Mouse (Mus musculus) gastrocnemius, postnatal 14 days (tissue): Measurements from ENCODE around the gene 1810049J17Rik. TPM values are rescaled to one million over a fixed set of nuclear protein-coding genes. Genes with fewer than 3 reads are reported as not detected.
A peak's percentile ranks its signal among the peaks of the same experiment; 100 is the strongest.

Experiments
- DNase-seq: peaks from one replicate; pipeline ENCODE4 v3.0.0; 2021; ENCODE audit warnings: mixed read lengths
- intact Hi-C: fragments of 180-260 bp; cut with DNase I; formaldehyde crosslinking; loops from one replicate; pipeline ENCODE4 v1.15.1; 2025; ENCODE audit warnings: low total_unique reads
- total RNA-seq, 2 experiments: library from RNA; stranded (reverse); gene quantifications; 2 replicates each; pipeline ENCODE4 v1.2.3; 2021

Gene 1810049J17Rik
- total RNA-seq, 2 experiments from 2014 or later = not detected

GRCm38 (mm10) chr15:12315996-12316395, 5.7 kb downstream of the 1810049J17Rik start:
- DNase-seq = no peak
- intact Hi-C loops = no loop called here

DNA sequence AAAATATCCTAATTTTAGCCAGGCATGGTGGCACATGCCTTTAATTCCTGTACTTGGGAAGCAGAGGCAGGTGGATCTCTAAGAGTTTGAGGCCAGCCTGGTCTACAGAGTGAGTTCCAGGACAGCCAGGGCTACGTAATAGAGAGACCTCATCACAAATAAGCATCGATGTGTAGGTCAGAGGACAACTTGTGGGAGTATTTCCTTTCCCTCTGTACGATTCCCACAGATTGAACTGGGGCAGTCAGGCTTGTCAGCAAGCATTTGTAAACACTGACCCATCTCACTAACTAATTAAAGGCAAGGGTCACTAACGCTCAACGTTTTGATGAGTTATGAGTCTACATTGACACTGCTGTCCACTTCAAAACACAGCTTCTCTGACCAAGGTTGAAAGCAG, 7.1 kb downstream of the 1810049J17Rik start:
- intact Hi-C loops = no loop called here
- DNase-seq = no peak

DNA sequence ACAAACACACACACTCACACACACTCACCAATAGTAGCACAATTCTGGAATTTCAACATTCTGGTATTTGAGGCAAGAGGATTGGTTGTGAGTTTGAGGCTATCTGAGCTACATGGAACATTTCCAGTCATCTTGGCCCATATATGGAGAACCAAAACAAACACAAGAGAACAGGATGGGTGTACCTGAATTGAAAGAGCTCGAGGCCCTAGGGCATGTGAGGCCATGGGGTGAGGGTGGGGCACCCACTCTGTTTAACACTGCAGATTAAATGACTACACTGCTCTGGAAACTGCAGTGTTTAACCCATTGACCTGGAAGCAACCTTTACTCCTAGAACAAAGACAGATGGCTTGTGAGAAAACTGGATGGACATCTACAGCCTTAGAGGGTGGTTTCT, 8.4 kb downstream of the 1810049J17Rik start:
- intact Hi-C loops = no loop called here
- no peak for DNase-seq

- no peak for DNase-seq
- intact Hi-C loops = no loop called here
These were observed 10.2 kb downstream of the 1810049J17Rik start for GRCm38 (mm10) chr15:12311465-12311864.

DNA sequence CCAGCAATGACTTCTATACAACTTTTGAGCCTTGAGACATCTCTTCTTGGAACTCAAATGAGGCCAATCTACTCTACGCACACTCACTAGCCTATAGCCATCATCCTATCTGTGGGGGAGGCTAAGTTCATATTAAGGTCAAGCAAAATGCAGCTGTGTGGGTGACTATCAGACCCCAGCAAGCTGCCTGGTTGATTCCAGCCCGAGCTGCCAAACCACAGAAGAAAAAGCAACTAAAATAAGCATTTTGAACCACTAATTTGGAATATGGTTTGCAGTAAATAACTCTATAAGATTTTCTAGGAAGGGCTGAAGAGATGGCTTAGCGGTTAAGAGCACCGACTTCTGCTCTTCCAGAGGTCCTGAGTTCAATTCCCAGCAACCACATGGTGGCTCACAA, 11.0 kb downstream of the 1810049J17Rik start:
- DNase-seq = no peak
- intact Hi-C loops = no loop called here

- DNase-seq = no peak
- intact Hi-C loops = no loop called here
These were observed 13.2 kb downstream of the 1810049J17Rik start for GRCm38 (mm10) chr15:12308539-12308938.

DNA sequence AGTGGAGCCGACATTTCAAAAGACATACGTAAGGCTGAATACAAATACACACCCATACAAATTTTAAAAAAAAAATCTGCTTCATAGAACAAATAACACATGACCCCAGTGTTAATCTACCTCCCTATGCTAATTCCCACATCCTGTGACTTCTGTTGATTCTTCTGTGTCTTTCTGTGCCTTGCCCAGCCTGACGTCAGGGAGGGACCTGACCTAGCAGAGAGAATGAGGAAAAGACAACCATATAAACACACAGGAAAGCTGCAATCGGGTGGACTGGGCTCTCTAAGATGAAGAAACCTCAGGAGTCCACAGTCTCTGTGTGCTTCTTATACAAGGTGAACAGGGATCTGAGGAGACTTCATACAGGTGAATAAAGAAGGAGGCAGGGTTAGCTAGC, 14.6 kb downstream of the 1810049J17Rik start:
- DNase-seq = no peak
- intact Hi-C loops = no loop called here

DNA sequence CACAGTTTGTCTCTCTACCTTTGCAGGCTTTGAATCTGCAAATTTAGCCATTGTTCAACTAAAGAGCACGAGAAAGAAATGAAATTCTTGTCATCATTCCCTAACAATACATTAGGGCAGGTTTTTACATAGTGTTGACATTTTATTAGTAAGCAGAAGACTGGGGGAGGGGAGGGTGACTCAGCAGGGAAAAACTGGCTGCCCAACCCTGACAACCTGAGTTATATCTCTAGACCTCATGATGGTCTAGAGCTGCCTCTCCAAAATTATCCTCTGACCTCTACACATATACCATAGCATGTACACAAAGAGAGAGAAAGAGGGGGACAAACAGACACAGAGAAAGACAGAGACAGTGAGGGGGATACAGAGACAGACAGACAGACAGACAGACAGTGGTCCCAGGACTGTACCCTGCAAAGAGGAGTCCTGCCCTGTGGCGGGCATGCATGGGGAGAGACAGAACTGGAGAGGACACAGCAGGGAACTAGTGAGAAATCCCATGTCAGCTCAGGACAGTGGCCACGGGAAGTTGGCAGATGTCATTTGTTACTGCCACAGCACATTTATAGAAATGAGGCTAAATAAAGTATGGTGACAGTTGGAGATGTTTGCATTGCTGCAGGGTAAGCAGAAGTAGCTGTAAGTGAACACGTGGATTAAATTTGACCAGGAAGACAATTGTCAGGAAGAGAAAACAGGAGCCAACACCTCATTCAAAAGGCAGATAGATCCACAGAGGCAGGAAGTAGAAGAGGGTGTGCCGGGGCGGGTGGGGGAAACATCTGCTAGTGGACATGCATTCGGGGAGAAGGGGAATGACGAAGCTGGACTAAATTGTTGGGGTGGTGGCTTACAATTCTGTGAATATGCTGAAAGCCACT, 15.3 kb downstream of the 1810049J17Rik start:
- intact Hi-C loops = no loop called here
- DNase-seq = peak; percentile 21

DNA sequence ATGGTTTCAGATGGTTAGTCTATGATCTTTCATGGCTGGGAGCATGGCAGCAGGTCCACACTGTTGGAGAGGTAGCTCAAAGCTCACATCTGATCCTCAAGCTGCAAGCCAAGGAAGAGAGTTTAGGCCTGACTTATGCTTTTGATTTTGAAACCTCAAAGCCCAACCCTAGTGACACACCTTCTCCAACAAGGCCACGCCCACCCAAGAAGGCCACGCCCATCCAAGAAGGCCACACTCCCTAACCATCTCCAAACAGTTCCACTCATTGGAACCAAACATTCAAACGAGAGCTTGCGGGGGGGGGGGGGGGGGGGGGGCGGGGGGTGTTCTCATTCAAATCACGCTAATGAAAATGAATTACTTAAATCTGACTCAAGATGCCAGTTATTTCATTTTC, 19.9 kb downstream of the 1810049J17Rik start:
- intact Hi-C loops = no loop called here
- DNase-seq = no peak

GRCm38 (mm10) chr15:12298231-12298737, 23.4 kb downstream of the 1810049J17Rik start:
- intact Hi-C loops = no loop called here
- DNase-seq = no peak

DNA sequence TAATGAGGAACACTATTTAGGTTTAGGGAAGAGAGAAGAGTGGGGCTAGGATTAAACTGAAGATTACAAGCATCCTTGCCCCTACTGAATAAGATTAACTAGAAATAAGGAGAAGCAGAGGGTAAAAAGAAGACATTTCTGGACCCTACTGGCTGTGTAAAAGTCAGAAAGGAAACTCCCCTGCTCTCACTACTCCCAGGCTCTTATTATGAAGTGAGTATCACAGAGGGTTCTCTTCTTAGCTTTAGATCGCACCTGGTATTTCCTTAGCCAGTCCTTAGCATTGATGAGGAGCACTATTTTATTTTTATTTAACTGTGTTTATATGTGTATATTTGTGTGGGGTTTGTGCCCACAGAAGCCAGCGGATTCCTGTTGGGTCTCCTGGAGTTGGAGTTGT, 25.5 kb downstream of the 1810049J17Rik start:
- intact Hi-C loops = no loop called here
- DNase-seq = no peak

- intact Hi-C loops = no loop called here
- no peak for DNase-seq
These were observed 29.9 kb downstream of the 1810049J17Rik start for GRCm38 (mm10) chr15:12291757-12292156.

DNA sequence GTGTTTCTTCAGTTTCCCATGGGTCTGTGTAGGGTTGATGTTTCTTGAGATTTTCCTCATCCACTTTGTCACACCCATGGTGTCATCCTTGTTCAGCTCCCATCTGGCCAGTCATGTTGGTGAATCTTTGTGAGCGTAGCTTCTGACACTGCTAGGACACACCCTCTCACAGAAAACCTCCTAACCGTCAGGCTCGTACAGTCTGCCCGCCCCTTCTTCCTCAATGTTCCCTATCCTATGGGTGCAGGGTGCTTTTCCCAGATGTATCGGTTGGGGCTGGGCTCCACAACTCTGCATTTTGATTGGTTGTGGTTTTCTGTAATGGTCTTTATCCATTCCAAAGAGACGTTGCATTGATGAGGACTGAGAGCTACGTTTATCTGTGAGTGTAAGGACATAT, 31.4 kb downstream of the 1810049J17Rik start:
- intact Hi-C loops = no loop called here
- no peak for DNase-seq

DNA sequence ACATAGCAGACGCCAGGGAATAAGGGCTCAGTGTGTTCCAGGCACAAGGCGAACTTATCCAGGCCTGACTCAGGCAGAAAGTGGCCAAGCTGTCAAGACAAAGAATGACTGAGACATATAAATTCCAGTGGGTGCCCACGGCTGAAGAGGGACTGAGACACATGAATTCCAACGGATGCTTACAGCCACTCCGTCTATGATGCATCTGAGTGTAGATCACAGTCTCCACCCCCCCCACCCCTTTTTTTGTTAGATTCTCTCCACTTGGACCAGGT, 36.2 kb downstream of the 1810049J17Rik start:
- DNase-seq = no peak
- intact Hi-C loops = no loop called here

DNA sequence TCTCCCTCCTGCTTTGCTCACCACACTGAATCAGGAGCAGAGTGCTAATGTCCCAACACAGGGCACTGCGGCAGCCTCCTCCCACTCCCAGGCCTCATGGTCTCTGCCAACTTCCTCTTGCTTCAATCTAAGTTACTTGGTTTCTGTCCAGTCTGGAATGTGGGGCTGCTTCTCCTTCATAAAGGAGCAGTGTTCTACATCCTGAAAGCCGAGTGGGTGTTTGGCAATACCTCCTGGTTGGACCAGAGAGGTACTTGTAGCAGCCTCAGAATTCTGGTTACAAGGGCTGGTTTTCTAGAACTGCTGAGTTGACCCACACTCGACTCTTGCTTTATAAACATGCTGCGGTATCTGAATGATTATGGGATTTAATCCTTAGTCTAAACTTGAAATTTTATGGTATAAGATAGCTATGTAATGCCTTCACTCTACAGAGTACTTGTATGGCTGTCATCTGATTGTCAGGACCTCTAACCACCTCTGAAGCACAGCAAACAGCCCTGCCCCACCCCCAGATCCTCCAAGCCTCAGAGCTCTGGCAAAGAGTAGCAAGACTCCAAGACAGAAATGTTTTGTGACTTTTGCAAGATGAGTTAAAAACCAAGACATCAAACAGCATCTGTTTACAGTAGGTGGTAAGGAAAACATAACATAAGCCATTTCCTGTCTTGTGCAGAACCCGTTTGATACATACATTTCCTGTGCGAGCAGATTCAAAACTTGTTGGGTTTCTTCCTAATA, 36.7 kb downstream of the 1810049J17Rik start:
- no peak for DNase-seq
- intact Hi-C loops = no loop called here

GRCm38 (mm10) chr15:12279816-12280215, 41.9 kb downstream of the 1810049J17Rik start:
- no peak for DNase-seq
- intact Hi-C loops = no loop called here

GRCm38 (mm10) chr15:12275091-12275623, 46.5 kb downstream of the 1810049J17Rik start:
- no peak for DNase-seq
- intact Hi-C loops = no loop called here

- DNase-seq = no peak
- intact Hi-C loops = no loop called here
These were observed 47.5 kb downstream of the 1810049J17Rik start for GRCm38 (mm10) chr15:12274053-12274769.

- no peak for DNase-seq
- intact Hi-C loops = no loop called here
These were observed 48.2 kb downstream of the 1810049J17Rik start for GRCm38 (mm10) chr15:12273325-12274052.
